Mouse (Mus musculus): ENCODE measurements around the gene Nmrk1. TPM values are rescaled to one million over a fixed set of nuclear protein-coding genes. Genes with fewer than 3 reads are reported as not detected.

Nmrk1 gene
- polyA plus RNA-seq, 1 experiment from 2014 or later = 20.6 TPM

GRCm38 (mm10) chr19:18692768-18693167 lies 61.0 kb downstream of the Nmrk1 start:
- WGBS = 82% methylated on average over 2 of the region's 2 CpGs
- ATAC-seq (replicated peaks; ENCODE audit: low FRiP score, low read depth) = no peak

GRCm38 (mm10) chr19:18695116-18695515 lies 63.4 kb downstream of the Nmrk1 start:
- no peak for ATAC-seq (replicated peaks; ENCODE audit: low FRiP score, low read depth)
- 93% methylated on average over 3 of the region's 3 CpGs for WGBS
- DNase-seq (ENCODE audit: low spot score) = no peak

More at GRCm38 (mm10) chr19:18692768-18693167, 61.0 kb downstream of the Nmrk1 start:
- Histone ChIP-seq H3K9me3 (replicated peaks; ENCODE audit: low read length) (no peaks in the 10 kb centered on the region), H3K36me3 (ENCODE audit: insufficient read depth, low read length) (peaks cover 4% of the 10 kb centered on the region; the same call in 1 of the 2 replicates), H3K9ac (ENCODE audit: low read depth, low read length) (no peak overlapping the region), H3K27ac (no peak overlapping the region), H3K4me3 (replicated peaks; ENCODE audit: low read depth, low read length) (no peak overlapping the region), H3K27me3 (ENCODE audit: insufficient read depth, low read length) (no peaks in the 10 kb centered on the region), H3K4me2 (ENCODE audit: low read length) (no peak overlapping the region), H3K4me1 (replicated peaks; ENCODE audit: insufficient read depth, low read length) (no peaks in the 10 kb centered on the region)
- no peak for DNase-seq (ENCODE audit: low spot score)
- TF ChIP-seq CTCF (IDR thresholded peaks at IDR 0.05; ENCODE audit: low read depth) = no peak

DNA sequence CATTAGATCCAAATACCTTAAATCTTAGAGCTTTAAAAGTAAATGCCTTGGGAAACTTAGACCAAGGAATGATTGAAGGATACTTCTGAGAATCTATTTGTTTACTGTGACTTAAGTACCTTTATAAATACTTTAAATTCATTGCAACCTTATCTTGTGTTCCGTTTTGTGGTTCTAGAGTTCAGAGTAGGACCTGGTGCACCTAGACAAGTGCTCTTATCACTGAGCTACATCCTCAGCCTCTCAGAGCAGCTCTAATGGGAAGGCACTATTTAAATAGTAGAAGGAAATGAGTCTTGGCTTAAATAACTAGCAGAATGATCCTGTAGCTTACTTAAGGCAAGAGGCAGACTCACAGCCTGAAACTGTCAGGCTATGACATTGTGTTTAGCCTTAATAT lies 63.8 kb downstream of the Nmrk1 start:
- H3K4me2 ChIP-seq (ENCODE audit: low read length) = no peak overlapping the region
- WGBS = 86% methylated on average over 1 of the region's 1 CpGs
- no peaks in the 10 kb centered on the region for H3K27me3 ChIP-seq (ENCODE audit: insufficient read depth, low read length)
- H3K9me3 ChIP-seq (replicated peaks; ENCODE audit: low read length) = no peaks in the 10 kb centered on the region
- no peak overlapping the region for H3K27ac ChIP-seq
- H3K4me3 ChIP-seq (replicated peaks; ENCODE audit: low read depth, low read length) = no peak overlapping the region
- peaks cover 4% of the 10 kb centered on the region; the same call in 1 of the 2 replicates for H3K36me3 ChIP-seq (ENCODE audit: insufficient read depth, low read length)
- no peak overlapping the region for H3K9ac ChIP-seq (ENCODE audit: low read depth, low read length)
- no peak for ATAC-seq (replicated peaks; ENCODE audit: low FRiP score, low read depth)
- no peak for DNase-seq (ENCODE audit: low spot score)
- H3K4me1 ChIP-seq (replicated peaks; ENCODE audit: insufficient read depth, low read length) = no peaks in the 10 kb centered on the region
- no peak for TF ChIP-seq CTCF (IDR thresholded peaks at IDR 0.05; ENCODE audit: low read depth)

More at GRCm38 (mm10) chr19:18695116-18695515, 63.4 kb downstream of the Nmrk1 start:
- Histone ChIP-seq H3K4me1 (replicated peaks; ENCODE audit: insufficient read depth, low read length) (no peaks in the 10 kb centered on the region), H3K4me2 (ENCODE audit: low read length) (no peak overlapping the region), H3K36me3 (ENCODE audit: insufficient read depth, low read length) (peaks cover 4% of the 10 kb centered on the region; the same call in 1 of the 2 replicates), H3K27ac (no peak overlapping the region), H3K4me3 (replicated peaks; ENCODE audit: low read depth, low read length) (no peak overlapping the region), H3K9ac (ENCODE audit: low read depth, low read length) (no peak overlapping the region), H3K9me3 (replicated peaks; ENCODE audit: low read length) (no peaks in the 10 kb centered on the region), H3K27me3 (ENCODE audit: insufficient read depth, low read length) (no peaks in the 10 kb centered on the region)
- TF ChIP-seq CTCF (IDR thresholded peaks at IDR 0.05; ENCODE audit: low read depth) = no peak

Other genes starting within 250 kb of the Nmrk1 start
- 190 and 191 TPM in 2 replicates for gene Ostf1, start 127 bp upstream of the Nmrk1 start, polyA plus RNA-seq (2015; fragmentation: Nextera tagmentation; extraction: Ambion mirVana)
- 32.2 and 35.9 TPM in 2 replicates for gene Carnmt1, start 38.8 kb downstream of the Nmrk1 start, polyA plus RNA-seq (2015; fragmentation: Nextera tagmentation; extraction: Ambion mirVana)
- 28.3 and 31.0 TPM in 2 replicates for gene D030056L22Rik, start 81.2 kb downstream of the Nmrk1 start, polyA plus RNA-seq (2015; fragmentation: Nextera tagmentation; extraction: Ambion mirVana)
- 1.2 and 1.4 TPM in 2 replicates for gene Trpm6, start 118.0 kb downstream of the Nmrk1 start, polyA plus RNA-seq (2015; fragmentation: Nextera tagmentation; extraction: Ambion mirVana)

Measured in kidney, postnatal 0 days (tissue).